Mouse (Mus musculus) liver, embryonic 16.5 days (tissue): ENCODE data around the gene Zc3hav1. TPM values are rescaled to one million over a fixed set of nuclear protein-coding genes. Genes with fewer than 3 reads are reported as not detected.

Experiments
- ATAC-seq: fragments of 200-750 bp; cut with Nextera tagmentation; 2 replicates; pipeline ENCODE4 v1.8.0; 2017; ENCODE audit warnings: low read depth, mild to moderate bottlenecking, moderate number of reproducible peaks, moderate library complexity
- H3K27ac ChIP-seq: fragments of 300-500 bp; sonication (generic); 2 replicates; pipeline ENCODE4 v1.5.1; 2014; ENCODE audit warnings: mild to moderate bottlenecking, low read length
- H3K27me3 ChIP-seq: fragments of 300-500 bp; sonication (generic); 2 replicates; pipeline ENCODE4 v1.6.1; 2014; ENCODE audit warnings: low read depth, low read length, mixed read lengths; ENCODE audit not compliant: control insufficient read depth, insufficient read depth
- H3K36me3 ChIP-seq: fragments of 300-500 bp; sonication (generic); 2 replicates; pipeline ENCODE4 v1.6.1; 2014; ENCODE audit warnings: mild to moderate bottlenecking; ENCODE audit not compliant: control insufficient read depth, insufficient read depth
- H3K4me1 ChIP-seq: fragments of 300-500 bp; sonication (generic); 2 replicates; pipeline ENCODE4 v1.6.1; 2014; ENCODE audit warnings: low read depth, low read length, mixed read lengths; ENCODE audit not compliant: control insufficient read depth
- H3K4me2 ChIP-seq: fragments of 300-500 bp; sonication (generic); 2 replicates; pipeline ENCODE4 v1.6.1; 2014; ENCODE audit warnings: low read depth, low read length, mixed read lengths
- H3K4me3 ChIP-seq: fragments of 300-500 bp; sonication (generic); 2 replicates; pipeline ENCODE4 v1.5.1; 2014; ENCODE audit warnings: low read depth, mild to moderate bottlenecking, low read length
- H3K9ac ChIP-seq: fragments of 300-500 bp; sonication (generic); 2 replicates; pipeline ENCODE4 v1.6.1; 2014; ENCODE audit warnings: low read depth, low read length
- H3K9me3 ChIP-seq: fragments of 300-500 bp; sonication (generic); replicated peaks from 2 replicates; pipeline ENCODE4 v1.6.1; 2016; ENCODE audit warnings: low read length; ENCODE audit not compliant: control insufficient read depth
- WGBS: fragments of 180-500 bp; shearing (Covaris S2); extraction: QIAGEN DNeasy Blood & Tissue Kit; methylation state at CpG from one replicate; pipeline ENCODE4 v1.1.7; 2014; ENCODE audit not compliant: insufficient replicate concordance; 5-methylcytosine and 5-hydroxymethylcytosine counted together
- polyA plus RNA-seq: library from polyadenylated mRNA; unstranded; fragments of >200 nt; fragmentation: Nextera tagmentation; extraction: Ambion mirVana; gene quantifications from 2 replicates; pipeline ENCODE4 v1.2.1, GENCODE M21; 2015

The Zc3hav1 gene
- polyA plus RNA-seq, 1 experiment from 2014 or later, result 22.3 TPM

GRCm38 (mm10) chr6:38264466-38264865 lies 89.9 kb downstream of the Zc3hav1 start:
- H3K4me3 ChIP-seq, result no peak overlapping the region
- H3K36me3 ChIP-seq, result no peaks in the 10 kb centered on the region
- no peaks in the 10 kb centered on the region for H3K27me3 ChIP-seq
- no peaks in the 10 kb centered on the region for H3K9me3 ChIP-seq
- no peak for ATAC-seq
- no peaks in the 10 kb centered on the region for H3K4me1 ChIP-seq
- no peak overlapping the region for H3K27ac ChIP-seq
- no peak overlapping the region for H3K9ac ChIP-seq
- H3K4me2 ChIP-seq, result no peak overlapping the region
- 50% methylated on average over 7 of the region's 7 CpGs for WGBS

GRCm38 (mm10) chr6:38263393-38264159 lies 90.8 kb downstream of the Zc3hav1 start:
- no peak overlapping the region for H3K4me3 ChIP-seq
- no peaks in the 10 kb centered on the region for H3K9me3 ChIP-seq
- no peak overlapping the region for H3K27ac ChIP-seq
- no peak overlapping the region for H3K4me2 ChIP-seq
- no peaks in the 10 kb centered on the region for H3K36me3 ChIP-seq
- H3K4me1 ChIP-seq, result no peaks in the 10 kb centered on the region
- 47% methylated on average over 5 of the region's 5 CpGs for WGBS
- no peak for ATAC-seq
- no peaks in the 10 kb centered on the region for H3K27me3 ChIP-seq
- H3K9ac ChIP-seq, result no peak overlapping the region

GRCm38 (mm10) chr6:38261877-38262276 lies 92.5 kb downstream of the Zc3hav1 start:
- WGBS, result 50% methylated on average over 4 of the region's 4 CpGs

GRCm38 (mm10) chr6:38257506-38257905 lies 96.9 kb downstream of the Zc3hav1 start:
- Histone ChIP-seq H3K9ac (no peak overlapping the region), H3K4me3 (no peak overlapping the region), H3K27me3 (peaks cover 26% of the 10 kb centered on the region), H3K36me3 (no peaks in the 10 kb centered on the region), H3K27ac (no peak overlapping the region), H3K9me3 (no peaks in the 10 kb centered on the region), H3K4me2 (no peak overlapping the region), H3K4me1 (peaks cover 6% of the 10 kb centered on the region; the same call in 1 of the 2 replicates)
- WGBS, result 77% methylated on average over 8 of the region's 8 CpGs
- ATAC-seq, result no peak

More at GRCm38 (mm10) chr6:38261877-38262276, 92.5 kb downstream of the Zc3hav1 start:
- Histone ChIP-seq H3K27ac (no peak overlapping the region), H3K9ac (no peak overlapping the region), H3K9me3 (no peaks in the 10 kb centered on the region), H3K27me3 (no peaks in the 10 kb centered on the region), H3K36me3 (no peaks in the 10 kb centered on the region), H3K4me3 (no peak overlapping the region), H3K4me1 (no peaks in the 10 kb centered on the region), H3K4me2 (no peak overlapping the region)
- ATAC-seq, result no peak

GRCm38 (mm10) chr6:38256793-38257192 lies 97.6 kb downstream of the Zc3hav1 start:
- Histone ChIP-seq H3K9me3 (no peaks in the 10 kb centered on the region), H3K36me3 (no peaks in the 10 kb centered on the region), H3K4me3 (no peak overlapping the region), H3K4me1 (peaks cover 6% of the 10 kb centered on the region; the same call in 1 of the 2 replicates), H3K27me3 (peaks cover 32% of the 10 kb centered on the region), H3K4me2 (no peak overlapping the region), H3K9ac (no peak overlapping the region), H3K27ac (no peak overlapping the region)
- no peak for ATAC-seq
- 26% methylated on average over 4 of the region's 4 CpGs for WGBS

GRCm38 (mm10) chr6:38255794-38256193 lies 98.6 kb downstream of the Zc3hav1 start:
- no peaks in the 10 kb centered on the region for H3K9me3 ChIP-seq
- H3K4me1 ChIP-seq, result peaks cover 6% of the 10 kb centered on the region; the same call in 1 of the 2 replicates
- H3K27ac ChIP-seq, result no peak overlapping the region
- no peak overlapping the region for H3K4me2 ChIP-seq
- H3K36me3 ChIP-seq, result no peaks in the 10 kb centered on the region
- no peak overlapping the region for H3K9ac ChIP-seq
- no peak for ATAC-seq
- 58% methylated on average over 2 of the region's 2 CpGs for WGBS
- H3K27me3 ChIP-seq, result peaks cover 32% of the 10 kb centered on the region
- no peak overlapping the region for H3K4me3 ChIP-seq

Other genes with a start within 250 kb of the Zc3hav1 start
- not detected in 2 replicates for gene Tmem213, start 245.3 kb downstream of the Zc3hav1 start, polyA plus RNA-seq
- 0.13 and 0.67 TPM in 2 replicates for gene Atp6v0a4, start 230.0 kb downstream of the Zc3hav1 start, polyA plus RNA-seq
- 0.16 and 0.26 TPM in 2 replicates for gene D630045J12Rik, start 100.6 kb downstream of the Zc3hav1 start, polyA plus RNA-seq
- 1.1 and 1.4 TPM in 2 replicates for gene Zc3hav1l, start 55.3 kb downstream of the Zc3hav1 start, polyA plus RNA-seq
- 0.22 and 0.42 TPM in 2 replicates for gene Ttc26, start 26.9 kb upstream of the Zc3hav1 start, polyA plus RNA-seq
- gene Ubn2, start 79.3 kb upstream of the Zc3hav1 start, polyA plus RNA-seq, result 4.1 and 4.2 TPM in 2 replicates
- gene Fmc1, start 178.9 kb upstream of the Zc3hav1 start, polyA plus RNA-seq, result 74.5 and 81.7 TPM in 2 replicates
- gene Luc7l2, start 196.7 kb upstream of the Zc3hav1 start, polyA plus RNA-seq, result 15.0 and 16.6 TPM in 2 replicates